Mouse (Mus musculus): ENCODE measurements around the gene Gfra1.

The Gfra1 gene

DNA sequence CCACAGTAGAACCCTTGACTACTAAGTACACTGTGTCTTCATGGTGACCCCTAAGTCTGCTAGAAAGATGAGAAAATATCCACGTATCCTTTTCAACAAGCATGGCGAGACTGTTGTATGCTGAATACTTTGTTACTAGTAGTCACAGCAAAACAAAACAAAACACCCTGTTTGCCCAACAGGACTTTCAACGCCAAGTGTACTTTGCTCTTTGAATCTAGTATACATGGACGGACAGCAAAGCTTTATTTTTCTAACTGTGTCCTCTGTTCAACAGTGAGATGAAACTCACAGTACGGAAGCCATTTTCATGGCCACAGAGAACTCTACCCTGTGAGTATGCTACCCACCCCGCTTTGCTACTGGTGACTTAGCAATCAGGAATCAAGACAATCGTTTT lies 62.6 kb downstream of the Gfra1 start:
- no peak for DNase-seq (ENCODE audit: low spot score in 2 of 2)

DNA sequence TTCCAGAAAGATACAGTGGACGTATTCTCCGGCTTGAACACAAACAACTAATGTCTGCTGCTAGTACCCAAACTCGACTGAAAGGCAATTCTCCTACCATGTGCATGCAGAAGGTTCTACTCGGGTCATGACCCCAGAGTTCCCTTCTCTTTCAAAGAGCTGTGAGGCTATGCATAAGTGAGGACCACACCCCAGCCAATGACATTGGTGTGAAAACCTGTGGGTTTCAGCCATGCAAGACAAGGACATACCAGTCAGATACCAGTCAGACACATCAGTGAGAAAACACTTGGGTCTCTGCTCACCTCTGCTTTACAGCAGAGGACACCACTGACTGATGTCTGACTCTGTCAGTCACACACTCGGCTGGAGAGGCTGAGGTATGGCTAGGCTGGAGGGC lies 63.9 kb downstream of the Gfra1 start:
- no peak for DNase-seq (ENCODE audit: low spot score in 2 of 2)

DNA sequence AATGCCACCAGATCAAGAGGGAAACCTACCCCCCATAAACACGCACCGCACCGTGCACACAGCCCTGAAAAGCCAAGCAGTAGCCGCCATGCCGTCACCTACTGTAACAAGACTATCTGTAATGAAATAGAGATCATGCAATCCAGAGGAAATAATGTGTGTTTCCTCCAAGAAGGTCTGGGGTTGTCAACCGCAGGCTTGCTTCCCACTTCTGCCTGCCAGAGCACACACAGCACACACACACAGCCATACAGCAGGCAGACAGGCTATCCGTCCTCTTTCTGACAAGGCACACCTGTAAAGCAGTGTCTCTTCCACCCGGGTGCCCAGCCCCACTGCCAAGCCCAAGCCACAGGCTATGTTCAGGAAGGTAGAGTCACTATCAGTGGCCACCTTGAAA lies 66.2 kb downstream of the Gfra1 start:
- no peak for DNase-seq (ENCODE audit: low spot score in 2 of 2)

DNA sequence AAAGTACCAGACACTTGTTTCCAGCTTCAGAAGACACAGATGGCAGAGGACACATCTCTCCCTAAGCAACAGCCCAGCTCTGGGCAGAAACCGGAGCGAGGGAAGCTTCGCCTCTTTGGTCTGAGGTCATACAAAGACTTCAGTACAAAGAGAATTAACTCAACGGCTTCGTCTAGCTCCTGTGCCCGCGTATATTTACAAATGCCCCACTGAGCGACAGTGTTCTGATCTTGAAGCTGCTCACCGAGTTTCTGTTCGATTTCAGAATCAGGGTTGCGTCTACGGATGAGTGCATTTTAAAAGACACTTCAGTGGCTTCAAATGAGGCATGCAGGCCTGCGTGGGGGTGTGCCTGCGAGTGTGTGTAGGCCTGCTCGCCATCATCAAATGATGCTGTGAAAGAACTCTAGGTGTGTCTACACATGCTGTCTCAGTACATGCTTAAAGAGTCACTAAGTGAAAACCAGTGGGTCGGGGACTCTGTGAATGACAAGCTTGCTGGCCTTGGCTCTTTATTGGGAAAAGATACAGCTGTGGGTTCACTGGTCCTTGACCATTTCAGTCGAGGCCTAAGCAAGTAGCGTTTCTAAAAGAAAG lies 66.8 kb downstream of the Gfra1 start:
- DNase-seq (ENCODE audit: low spot score in 2 of 2) = no peak

DNA sequence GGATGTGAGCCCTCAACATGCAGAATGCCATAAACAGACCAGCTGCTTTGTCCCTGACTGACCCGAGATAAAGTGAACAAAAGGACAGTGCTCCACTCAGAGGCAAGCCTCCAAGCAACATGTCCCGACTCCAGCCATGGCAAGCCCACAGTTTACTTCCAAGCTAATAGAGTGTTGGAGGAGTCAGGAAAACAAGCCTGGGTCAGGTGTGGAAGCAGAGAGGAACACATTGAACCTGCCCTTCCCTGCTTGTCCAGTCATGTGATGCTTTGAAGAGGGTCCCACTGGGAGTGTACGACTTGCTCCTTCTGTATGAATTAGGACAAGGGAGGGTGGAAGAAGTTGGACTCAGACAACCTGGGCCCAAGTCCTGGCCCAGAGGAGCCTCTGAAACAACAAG lies 72.4 kb downstream of the Gfra1 start:
- DNase-seq (ENCODE audit: low spot score in 2 of 2) = no peak

DNA sequence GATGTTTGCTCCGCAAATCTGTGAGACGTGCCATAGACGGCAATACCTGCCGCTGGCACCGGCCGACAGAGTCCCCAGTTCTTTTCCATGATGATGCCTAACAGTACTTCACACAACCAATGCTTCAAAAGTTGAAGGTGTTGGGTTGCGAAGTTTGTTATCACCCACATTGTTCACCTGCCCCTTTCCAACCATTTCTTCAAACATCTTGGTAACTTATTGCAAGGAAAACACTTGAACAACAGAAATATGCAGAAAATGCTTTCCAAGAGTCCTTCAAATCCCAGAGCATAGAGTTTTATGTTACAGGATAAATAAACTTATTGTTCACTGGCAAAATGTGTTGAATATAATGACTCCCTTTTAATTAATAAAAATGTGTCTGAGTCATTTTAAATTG lies 73.2 kb downstream of the Gfra1 start:
- no peak for DNase-seq (ENCODE audit: low spot score in 2 of 2)

DNA sequence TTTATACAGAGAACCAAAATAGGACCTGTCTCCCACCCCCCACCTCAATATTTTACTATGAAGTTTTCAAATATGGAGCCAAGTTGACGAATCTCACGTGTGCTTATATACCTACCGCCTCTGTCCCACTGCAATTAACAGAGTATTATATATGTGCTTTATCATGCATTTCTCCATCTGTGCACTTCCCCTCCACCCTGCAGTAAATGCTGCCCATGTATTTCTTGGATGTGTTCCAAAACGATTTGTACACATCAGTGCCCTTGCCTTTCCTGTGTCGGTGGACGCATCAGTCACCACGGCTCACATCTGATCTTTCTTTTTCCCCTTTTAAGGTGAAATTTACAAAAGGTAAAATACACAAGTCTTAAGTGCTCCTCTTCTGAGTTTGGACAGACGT lies 77.7 kb downstream of the Gfra1 start:
- DNase-seq (ENCODE audit: low spot score in 2 of 2) = no peak

DNA sequence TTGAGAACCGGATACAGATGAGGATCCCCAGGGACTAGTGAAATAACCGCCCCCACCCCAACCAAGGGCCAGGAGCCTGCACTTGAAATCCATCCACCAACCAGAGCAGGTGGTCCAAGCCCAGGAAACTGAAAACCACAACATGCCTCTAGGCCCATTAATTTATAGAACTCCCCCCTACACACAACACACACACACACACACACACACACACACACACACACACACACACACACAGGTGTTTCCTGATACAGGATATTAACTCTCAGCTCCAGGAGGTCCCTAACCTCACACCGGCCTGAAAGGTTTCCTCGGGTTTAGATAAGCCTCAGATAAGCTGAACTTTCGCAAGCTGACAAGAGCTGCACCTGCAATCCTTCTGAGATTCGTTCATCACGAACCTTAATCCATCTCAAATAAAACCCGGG lies 79.0 kb downstream of the Gfra1 start:
- no peak for DNase-seq (ENCODE audit: low spot score in 2 of 2)

DNA sequence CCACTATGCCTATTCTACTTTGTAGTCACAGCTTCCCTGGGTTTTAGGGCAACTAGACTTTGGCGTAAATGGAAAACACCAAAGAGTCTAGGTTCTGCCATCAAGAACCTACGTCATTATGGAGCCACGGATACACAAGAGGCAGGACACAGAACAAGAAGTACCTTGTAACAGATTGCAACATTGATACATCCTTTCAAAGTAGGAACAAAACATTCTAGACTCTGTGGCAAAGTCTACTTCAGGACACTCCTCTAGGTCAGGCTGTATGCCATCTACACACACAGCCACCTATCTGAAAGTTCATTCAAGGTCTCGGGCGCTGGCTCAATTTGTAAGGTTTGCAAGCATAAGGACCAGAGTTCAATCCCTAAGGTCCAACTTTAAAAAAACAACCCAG lies 81.1 kb downstream of the Gfra1 start:
- no peak for DNase-seq (ENCODE audit: low spot score in 2 of 2)

DNA sequence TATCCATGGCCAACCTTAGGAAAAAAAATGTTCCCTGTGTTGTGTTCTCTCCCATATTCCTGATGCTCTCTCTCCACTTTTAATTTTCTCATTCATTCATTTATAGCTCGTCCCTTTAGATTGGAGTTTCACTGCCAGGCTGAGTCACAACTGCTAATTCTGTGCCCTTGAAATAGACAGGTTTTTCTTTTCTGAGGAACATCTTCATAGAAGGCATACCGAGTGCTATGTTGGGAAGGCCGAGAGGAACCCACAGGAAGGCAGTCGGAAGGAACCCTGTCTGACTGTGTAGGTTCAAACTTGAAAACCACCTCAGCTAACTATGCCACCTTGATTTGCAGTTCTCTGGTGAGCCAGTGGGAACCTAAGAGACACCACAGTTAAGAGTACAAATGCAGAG lies 81.6 kb downstream of the Gfra1 start:
- DNase-seq (ENCODE audit: low spot score in 2 of 2) = no peak

DNA sequence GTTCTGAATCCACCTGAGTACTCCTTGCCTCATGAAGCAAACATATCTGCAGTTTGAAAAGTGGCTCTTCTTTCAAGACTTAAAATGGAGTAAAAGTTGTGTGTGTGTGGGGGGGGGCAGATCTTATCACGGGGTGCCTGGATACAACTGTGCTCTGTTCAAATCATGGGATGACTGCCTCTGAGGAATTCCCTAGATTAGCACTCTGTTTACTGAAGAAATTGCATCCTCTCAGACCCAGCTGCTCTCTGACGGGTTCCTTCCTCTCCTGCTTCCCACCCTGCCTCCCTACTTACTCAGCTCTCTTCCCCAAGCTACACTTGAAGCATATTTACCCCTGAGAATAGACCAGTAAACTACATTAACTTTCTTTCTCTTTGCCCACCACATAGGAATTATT lies 87.2 kb downstream of the Gfra1 start:
- DNase-seq (ENCODE audit: low spot score in 2 of 2) = no peak

DNA sequence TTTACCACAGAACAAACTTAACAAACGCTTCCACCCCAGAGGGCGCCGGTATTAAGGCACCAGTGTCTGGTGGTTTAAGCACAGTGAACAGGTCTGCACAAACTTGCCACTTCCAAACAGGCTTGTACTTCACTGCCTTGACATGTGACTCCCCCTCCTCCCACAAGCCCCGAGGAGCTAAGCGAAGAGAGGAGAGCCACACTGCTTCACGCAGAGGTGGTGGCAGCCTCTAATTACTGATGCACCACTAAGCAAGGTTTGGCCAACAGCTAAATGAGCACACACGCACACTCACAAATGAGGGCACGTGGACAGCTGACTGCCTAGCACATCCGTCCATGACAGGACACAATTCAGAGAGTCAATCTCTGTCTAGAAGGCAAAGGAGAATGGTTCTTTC lies 91.0 kb downstream of the Gfra1 start:
- no peak for DNase-seq (ENCODE audit: low spot score in 2 of 2)

DNA sequence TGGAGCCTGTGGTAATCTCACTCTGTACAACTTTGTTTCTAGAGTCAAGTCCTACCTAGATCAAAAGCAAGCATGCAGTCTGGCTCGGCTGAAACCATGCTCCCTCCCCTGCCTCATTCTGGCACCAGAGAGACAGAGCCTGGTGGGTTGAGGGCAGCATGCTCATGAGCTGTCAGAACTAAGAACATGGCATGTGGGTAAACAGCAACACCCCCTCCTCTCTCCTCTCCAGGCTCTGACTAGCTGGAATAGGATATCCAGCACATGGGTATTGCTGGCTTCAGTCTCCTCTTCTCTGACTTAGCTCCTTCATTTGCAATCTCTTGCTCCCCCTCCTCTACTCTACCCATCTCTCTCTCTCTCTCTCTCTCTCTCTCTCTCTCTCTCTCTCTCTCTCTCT lies 94.7 kb downstream of the Gfra1 start:
- no peak for DNase-seq (ENCODE audit: low spot score in 2 of 2)

DNA sequence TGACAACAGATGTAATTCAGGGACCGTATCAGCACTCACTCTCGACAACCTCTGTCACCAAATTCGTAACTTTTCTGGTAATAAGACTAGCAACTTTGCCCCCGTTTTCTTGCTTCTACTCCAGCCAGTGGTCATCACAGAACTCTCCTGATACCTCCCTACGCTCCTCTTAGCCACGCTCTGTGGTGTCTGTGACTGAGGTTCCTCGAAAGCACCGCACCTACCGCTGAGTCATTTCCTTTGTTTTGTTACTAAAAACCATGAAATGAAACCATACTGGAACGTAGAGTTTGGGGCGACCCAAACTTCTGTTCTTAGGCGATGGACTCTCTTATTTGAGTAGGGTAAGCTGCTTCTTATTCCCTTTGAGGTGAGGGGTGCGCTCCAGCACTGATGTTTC lies 97.6 kb downstream of the Gfra1 start:
- no peak for DNase-seq (ENCODE audit: low spot score in 2 of 2)

DNA sequence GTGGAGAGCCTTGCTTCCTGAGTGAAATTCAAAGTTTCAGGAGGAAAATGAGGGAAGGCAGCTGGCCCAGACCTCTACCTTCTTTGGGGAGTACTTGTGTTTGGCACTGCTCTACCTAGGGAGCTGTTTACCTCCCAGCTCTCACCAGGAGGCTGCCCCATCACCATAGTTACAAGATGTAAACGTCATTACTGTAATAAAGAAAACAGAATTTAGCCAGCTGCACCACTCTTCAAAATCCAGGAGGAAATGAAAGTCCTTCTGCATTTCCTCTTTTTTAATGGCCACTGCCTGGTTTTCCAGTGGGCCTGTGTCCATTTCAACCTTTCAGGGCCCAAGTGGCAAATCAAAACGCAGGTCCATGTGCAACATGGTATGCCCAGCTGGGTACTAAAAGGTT lies 101.8 kb downstream of the Gfra1 start:
- DNase-seq (ENCODE audit: low spot score in 2 of 2) = no peak

DNA sequence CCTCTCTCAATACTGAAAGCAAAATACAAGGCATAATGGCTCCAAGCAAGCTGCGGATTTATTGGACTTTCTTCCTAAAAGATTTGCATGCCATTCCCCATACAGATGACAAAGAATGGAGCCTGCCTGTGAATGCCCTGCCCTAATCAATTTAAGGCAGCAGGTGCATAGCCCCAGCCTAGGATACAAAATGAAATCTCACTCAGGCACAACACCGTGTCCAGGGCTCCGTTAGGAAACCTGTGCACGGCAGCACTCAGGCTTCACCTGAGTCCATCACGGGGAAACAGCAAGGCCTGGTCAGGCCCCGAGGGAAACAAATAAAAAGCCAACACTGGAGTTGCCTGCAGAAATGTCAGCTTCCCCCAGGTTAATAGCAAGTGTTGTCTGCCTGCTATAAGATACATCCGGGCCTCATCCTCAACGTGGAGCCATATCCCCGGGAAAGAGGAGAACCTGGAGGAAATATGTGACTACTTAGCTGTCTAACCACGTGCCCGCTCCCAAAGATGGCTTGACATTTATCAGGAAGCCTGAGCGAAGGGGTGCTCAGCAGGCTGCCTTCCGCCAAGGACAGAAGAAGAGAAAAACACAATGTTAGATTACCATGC lies 102.3 kb downstream of the Gfra1 start:
- no peak for DNase-seq (ENCODE audit: low spot score in 2 of 2)

DNA sequence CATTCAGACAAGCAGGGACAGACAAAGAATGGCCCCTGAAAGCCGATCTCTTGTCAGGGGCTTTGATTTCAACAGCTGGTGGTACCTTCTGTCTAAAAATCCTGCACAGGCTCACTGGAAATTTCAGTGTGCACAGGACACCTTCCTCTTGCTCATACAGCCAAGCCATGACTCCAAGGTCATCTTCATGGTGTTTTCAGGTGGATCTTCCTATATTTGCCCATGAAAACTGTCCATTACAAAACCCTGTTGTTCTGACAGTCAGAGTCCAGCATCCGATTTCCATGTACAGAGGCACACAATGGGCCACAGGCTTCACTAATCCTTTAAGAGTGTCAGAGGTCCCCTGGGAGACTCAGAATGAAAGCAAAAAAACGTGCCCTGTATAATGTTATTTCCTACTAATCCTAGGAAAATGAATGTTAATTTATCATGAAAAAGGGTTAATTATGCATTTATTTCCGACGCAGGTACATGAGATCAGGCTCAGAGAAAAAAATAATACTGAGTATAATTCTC lies 105.8 kb downstream of the Gfra1 start:
- no peak for DNase-seq (ENCODE audit: low spot score in 2 of 2)

DNA sequence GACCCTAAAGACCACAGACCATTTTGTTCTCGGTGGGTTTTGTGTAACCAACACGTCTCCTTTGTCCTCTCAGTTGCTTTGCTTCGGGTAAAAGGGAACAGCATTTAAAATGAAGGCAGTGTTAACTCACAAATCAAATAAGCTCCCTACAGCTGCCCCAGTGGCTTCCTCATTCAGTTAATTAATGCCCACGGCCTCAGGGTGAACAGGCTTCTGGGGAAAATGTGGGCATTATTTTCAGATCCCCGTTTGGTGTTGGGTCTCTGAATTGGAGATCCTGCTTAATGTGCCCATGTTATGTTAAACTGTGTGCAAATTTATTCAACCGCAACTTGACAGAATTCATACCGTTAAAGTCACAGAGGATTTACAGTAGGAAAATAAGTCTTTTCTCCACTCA lies 110.6 kb downstream of the Gfra1 start:
- DNase-seq (ENCODE audit: low spot score in 2 of 2) = no peak

DNA sequence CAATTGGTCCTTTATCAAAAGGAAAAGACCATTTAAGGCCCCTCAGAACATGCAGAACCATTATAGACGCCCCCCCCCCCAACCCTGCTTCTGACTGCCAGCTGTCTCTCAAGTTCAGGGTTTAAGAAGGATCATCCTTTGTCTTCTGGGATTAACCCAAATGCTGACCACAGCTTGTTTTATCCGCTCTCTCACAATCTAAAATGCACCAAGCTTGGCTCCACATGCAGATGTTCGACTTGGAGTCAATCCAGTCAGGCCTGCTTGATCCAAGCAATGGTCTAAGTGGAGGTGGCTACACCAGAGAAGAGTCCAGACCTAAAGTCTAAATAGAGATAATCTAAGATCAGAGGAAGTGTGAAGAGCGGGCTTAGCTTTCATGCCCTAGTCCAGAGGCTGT lies 114.4 kb downstream of the Gfra1 start:
- no peak for DNase-seq (ENCODE audit: low spot score in 2 of 2)

DNA sequence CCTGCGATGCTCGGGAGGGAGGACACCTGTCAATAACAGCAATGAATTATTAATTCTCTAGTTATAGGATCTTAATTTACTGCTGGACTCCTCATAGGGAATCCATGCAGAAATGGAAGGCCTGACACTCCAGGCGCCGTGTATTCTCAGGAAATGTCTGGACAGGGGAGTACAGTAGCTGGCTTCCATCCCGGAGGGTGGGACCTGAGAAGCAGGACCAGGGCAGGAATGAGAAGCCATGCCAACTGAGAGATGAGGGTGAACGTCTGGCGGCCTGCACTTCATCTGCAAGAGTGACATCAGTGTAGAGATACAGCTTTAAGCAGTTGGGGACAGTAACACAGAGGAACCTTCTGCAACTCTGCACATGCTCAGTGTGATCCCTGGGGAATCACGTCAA lies 115.5 kb downstream of the Gfra1 start:
- no peak for DNase-seq (ENCODE audit: low spot score in 2 of 2)

DNA sequence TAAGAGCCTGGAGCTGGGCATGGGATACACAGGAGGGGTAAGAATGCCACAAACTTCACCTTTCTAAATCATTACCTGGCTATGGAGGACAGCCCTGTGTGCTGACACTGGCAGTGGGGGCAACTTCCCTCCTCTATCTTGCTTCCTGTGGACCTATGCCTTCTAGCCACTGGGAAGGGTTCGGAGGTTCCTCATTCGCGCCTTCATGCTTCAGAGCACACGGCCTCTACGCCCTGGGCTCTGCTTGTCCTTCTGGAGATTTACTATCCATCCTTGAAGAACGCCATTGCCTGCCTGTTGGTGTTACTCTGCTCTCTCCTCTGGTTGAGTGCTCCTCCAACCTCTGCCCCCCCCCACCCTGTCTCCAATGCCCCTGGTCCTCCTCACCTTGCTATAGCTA lies 118.9 kb downstream of the Gfra1 start:
- DNase-seq (ENCODE audit: low spot score in 2 of 2) = no peak

DNA sequence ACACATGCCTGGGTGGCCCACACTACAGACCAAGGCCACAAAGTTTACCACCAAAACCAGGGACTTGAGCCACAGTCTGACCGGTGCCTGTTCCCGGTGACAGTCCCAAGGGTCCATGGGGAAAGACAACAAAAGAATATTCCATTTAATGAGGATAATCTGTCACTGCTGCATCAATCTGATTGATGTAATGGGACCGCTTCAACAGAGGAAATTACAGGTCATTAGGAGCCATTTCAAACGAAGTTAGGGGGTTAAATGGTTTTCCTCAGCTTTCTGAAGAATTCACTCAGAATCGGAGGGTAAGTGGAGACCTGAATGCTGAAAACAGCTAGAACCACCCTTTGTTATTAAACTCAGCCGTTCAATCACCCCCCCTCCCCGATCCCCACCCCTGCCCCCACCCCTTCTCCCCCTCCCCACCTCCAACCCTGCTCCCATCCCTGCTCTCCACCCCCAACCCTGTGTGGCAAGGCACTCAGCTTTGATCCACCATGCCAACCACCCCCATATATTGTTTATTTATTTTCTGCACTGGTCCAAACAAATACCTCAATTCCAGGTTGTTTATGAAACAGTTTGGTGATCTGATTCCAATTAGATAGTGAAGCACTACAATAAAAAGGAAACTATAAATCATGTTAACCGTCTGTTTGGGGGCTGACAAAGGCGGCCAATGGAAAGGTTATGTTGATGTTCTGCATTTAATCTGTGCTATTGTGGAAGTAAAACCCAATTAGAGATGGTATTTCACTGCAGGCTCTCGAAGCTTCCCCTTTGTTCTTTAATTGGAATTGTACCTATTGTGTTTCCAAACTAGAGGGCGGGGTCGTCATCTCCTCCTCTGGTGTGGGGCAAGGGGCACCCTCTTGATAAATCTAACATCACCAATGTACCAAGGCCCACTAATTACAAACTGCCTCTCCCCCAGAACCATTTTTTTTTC lies 119.9 kb downstream of the Gfra1 start:
- no peak for DNase-seq (ENCODE audit: low spot score in 2 of 2)

DNA sequence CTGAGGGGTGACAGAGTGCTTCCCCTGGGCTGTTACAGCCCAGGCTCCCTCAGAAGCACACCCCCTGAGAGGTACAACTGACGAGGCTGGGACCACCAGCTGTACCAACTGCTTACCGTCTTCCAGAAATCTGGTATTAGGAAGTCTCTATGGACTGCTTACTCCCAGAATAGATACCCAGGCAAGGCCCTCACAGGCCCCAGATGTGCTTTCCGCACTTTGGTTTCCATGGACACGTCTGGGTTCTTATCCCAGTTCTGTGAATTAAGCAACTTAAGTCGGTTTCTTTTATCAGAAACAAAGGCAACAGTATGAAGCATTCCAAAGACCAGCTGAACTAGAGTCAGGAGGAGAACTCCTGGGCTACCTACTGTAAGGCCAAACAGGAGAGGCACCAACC lies 126.4 kb downstream of the Gfra1 start:
- DNase-seq (ENCODE audit: low spot score in 2 of 2) = no peak

Data from urinary bladder, postnatal 4 days (tissue).